Mouse (Mus musculus) bone marrow, adult 2 months (tissue): Measurements from ENCODE around the gene Tmem231.

ENCODE experiments used
- CTCF ChIP-seq: fragments of 200-500 bp; IDR thresholded peaks from 2 replicates; pipeline ENCODE4 v1.5.1; 2011; ENCODE audit warnings: low read length, control low read depth; ENCODE audit not compliant: control insufficient read depth, insufficient read depth
- POLR2A ChIP-seq: fragments of 200-500 bp; IDR thresholded peaks from 2 replicates; pipeline ENCODE4 v1.6.1; 2011; ENCODE audit warnings: low read depth, mild to moderate bottlenecking, control low read depth, low read length, borderline replicate concordance; ENCODE audit not compliant: control insufficient read depth

- TF ChIP-seq CTCF (no peak), POLR2A (no peak)
Observed at GRCm38 (mm10) chr8:111912860-111913432, 20.7 kb downstream of the Tmem231 start.
